Mouse (Mus musculus) liver, embryonic 11.5 days (tissue): ENCODE measurements around the gene Pard6b. TPM values are rescaled to one million over a fixed set of nuclear protein-coding genes. Genes with fewer than 3 reads are reported as not detected.

Experiments
- ATAC-seq: fragments of 200-750 bp; cut with Nextera tagmentation; replicated peaks from 2 replicates; pipeline ENCODE4 v1.8.0; 2017; ENCODE audit warnings: moderate number of reproducible peaks, mild to moderate bottlenecking, moderate TSS enrichment, moderate library complexity; ENCODE audit not compliant: low FRiP score
- DNase-seq: peaks from one replicate; pipeline ENCODE4 v3.0.0-alpha.2; 2017; ENCODE audit warnings: low spot score
- H3K27ac ChIP-seq: fragments of 300-500 bp; sonication (generic); 2 replicates; pipeline ENCODE4 v1.5.1; 2014; ENCODE audit warnings: mild to moderate bottlenecking, low read depth, low read length, control low read depth
- H3K27me3 ChIP-seq: fragments of 300-500 bp; sonication (generic); replicated peaks from 2 replicates; pipeline ENCODE4 v1.6.1; 2014; ENCODE audit warnings: low read length, mixed read lengths; ENCODE audit not compliant: control insufficient read depth, insufficient read depth
- H3K36me3 ChIP-seq: fragments of 300-500 bp; sonication (generic); 2 replicates; pipeline ENCODE4 v1.6.1; 2014; ENCODE audit warnings: mild to moderate bottlenecking, low read length, moderate library complexity, mixed read lengths; ENCODE audit not compliant: control insufficient read depth, insufficient read depth
- H3K4me1 ChIP-seq: fragments of 300-500 bp; sonication (generic); replicated peaks from 2 replicates; pipeline ENCODE4 v1.6.1; 2014; ENCODE audit warnings: low read length, mixed read lengths; ENCODE audit not compliant: control insufficient read depth, insufficient read depth
- H3K4me2 ChIP-seq: fragments of 300-500 bp; sonication (generic); 2 replicates; pipeline ENCODE4 v1.6.1; 2014; ENCODE audit warnings: mild to moderate bottlenecking, control low read depth, moderate library complexity
- H3K4me3 ChIP-seq: fragments of 300-500 bp; sonication (generic); 2 replicates; pipeline ENCODE4 v1.5.1; 2014; ENCODE audit warnings: low read depth, low read length, control low read depth
- H3K9ac ChIP-seq: fragments of 300-500 bp; sonication (generic); 2 replicates; pipeline ENCODE4 v1.6.1; 2014; ENCODE audit warnings: low read depth, low read length, control low read depth
- H3K9me3 ChIP-seq: fragments of 300-500 bp; sonication (generic); 2 replicates; pipeline ENCODE4 v1.6.1; 2016; ENCODE audit warnings: low read length, inconsistent platforms, mixed read lengths; ENCODE audit not compliant: control insufficient read depth
- WGBS: fragments of 180-500 bp; shearing (Covaris S2); extraction: QIAGEN DNeasy Blood & Tissue Kit; methylation state at CpG from one replicate; pipeline ENCODE4 v1.1.7; 2014; 5-methylcytosine and 5-hydroxymethylcytosine counted together
- microRNA-seq: library from miRNA; unstranded; fragments of <30 nt; microRNA quantifications from one replicate; pipeline ENCODE4, GENCODE M21; 2017; ENCODE audit warnings: borderline number of aligned reads
- polyA plus RNA-seq: library from polyadenylated mRNA; unstranded; fragments of >200 nt; fragmentation: Nextera tagmentation; extraction: Ambion mirVana; gene quantifications from 2 replicates; pipeline ENCODE4 v1.2.1, GENCODE M21; 2014

Gene Pard6b
- polyA plus RNA-seq, 1 experiment from 2014 or later: 6.1 TPM

DNA sequence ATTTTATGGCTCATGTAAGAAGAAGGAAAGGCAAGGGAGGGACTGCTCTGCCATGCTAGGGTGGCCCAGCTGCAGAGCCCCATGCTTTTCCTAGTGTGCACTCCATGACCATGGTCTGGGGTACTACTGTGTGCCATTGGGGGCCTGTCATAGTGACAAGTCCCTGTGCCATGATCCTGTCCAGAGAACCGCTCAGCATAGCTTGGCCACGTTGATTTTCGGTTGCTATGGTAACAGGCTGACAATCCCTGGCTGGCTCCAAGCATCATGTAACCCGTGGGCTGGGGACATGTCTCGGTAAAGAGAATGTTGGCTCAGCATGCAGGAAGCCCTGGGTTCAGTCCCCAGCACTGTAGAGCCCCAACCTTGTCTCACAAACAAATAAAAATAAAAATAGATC is 63.0 kb downstream of the Pard6b start:
- H3K36me3 ChIP-seq: no peaks in the 10 kb centered on the region
- no peak overlapping the region for H3K9ac ChIP-seq
- no peaks in the 10 kb centered on the region for H3K27me3 ChIP-seq
- H3K27ac ChIP-seq: no peak overlapping the region
- no peaks in the 10 kb centered on the region for H3K9me3 ChIP-seq
- WGBS: 57% methylated on average over 5 of the region's 5 CpGs
- DNase-seq (no peak), ATAC-seq (no peak)
- H3K4me2 ChIP-seq: no peak overlapping the region
- no peak overlapping the region for H3K4me3 ChIP-seq
- H3K4me1 ChIP-seq: no peaks in the 10 kb centered on the region; the same call in 1 of the 2 replicates

DNA sequence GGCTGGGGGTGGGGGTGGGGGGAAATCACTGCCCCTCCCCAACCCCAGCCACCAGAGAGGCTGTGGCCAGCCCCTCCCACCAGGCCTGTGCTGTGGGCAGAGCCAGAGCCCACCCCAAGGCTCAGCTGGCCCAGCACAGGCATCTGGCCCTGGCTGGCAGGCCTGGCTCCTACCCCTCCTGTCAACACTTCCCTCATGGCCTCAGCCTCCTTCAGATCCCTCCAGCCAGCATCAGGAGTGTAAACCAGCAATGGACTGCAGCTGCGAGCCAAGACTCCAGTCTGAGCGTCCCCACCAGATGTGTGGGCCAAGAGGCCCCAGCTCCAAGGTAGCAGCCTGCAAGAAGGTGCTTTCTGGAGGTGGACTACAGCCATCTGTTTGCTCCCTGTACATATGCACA is 64.6 kb downstream of the Pard6b start:
- Histone ChIP-seq H3K9ac (no peak overlapping the region), H3K4me1 (no peaks in the 10 kb centered on the region; the same call in none of the 2 replicates), H3K4me2 (no peak overlapping the region), H3K27ac (no peak overlapping the region), H3K9me3 (no peaks in the 10 kb centered on the region), H3K4me3 (no peak overlapping the region), H3K36me3 (no peaks in the 10 kb centered on the region), H3K27me3 (no peaks in the 10 kb centered on the region)
- DNase-seq: no peak
- WGBS: 70% methylated on average over 2 of the region's 2 CpGs
- ATAC-seq: no peak

DNA sequence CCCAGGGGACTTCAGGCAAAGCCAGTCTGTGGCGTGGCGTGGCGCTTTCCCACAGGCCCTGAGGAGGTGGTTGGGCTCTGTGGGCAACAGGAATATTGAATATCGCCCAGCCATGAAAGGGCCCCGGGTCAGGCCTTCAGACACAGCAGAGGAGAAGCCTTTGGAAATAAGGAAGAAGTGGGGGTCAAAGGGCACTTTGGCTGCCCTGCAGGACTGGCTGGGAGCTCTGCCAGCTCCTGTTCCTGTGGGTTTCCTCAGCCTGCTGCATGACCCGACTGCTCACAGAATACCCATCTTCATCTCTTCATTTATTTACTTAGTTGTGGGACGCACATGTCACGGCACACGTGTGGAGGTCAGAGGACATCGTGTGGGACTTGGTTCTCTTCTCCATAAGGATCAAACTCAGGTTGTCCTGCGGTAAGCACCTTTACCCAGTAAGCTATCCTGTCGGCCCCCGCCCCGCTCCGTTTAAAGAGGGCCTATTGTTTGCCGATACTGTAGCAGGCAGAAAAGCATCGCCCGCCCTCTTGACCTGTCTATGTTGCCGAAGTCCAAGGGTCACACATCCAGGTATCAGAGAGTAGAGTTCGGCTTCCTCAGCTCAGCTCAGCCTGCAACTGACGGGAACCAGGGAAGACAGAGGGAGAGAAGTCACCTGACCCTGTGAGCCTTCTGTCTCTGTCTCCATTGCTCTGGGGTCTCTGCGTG is 67.1 kb downstream of the Pard6b start:
- Histone ChIP-seq H3K4me1 (no peaks in the 10 kb centered on the region; the same call in none of the 2 replicates), H3K27me3 (no peaks in the 10 kb centered on the region), H3K9me3 (no peaks in the 10 kb centered on the region), H3K4me3 (no peak overlapping the region), H3K36me3 (no peaks in the 10 kb centered on the region), H3K4me2 (no peak overlapping the region), H3K27ac (peak overlapping the region; percentile 29), H3K9ac (no peak overlapping the region)
- 70% methylated on average over 22 of the region's 22 CpGs for WGBS
- ATAC-seq: 0 out of 2 replicates have a peak, but pooled peaks have one; percentile 19
- DNase-seq: no peak

DNA sequence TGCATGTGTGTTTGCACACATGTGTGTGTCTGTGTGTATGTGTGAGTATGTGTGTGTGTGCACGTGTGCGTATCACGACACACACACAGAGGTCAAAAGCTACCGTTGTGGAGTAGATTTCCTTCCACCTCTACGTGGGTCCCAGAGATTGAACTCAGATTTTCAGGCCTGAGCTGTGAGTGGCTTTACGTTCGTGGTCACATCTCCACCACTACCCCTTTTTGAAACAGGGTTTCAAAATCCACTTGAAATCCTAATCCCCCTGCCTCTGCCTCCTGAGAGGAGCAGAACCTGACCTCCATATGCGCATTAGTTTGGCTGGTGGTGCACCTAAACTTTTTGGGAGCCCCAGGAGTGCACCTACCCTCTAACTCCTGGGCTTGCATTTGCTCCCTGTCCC is 68.4 kb downstream of the Pard6b start:
- Histone ChIP-seq H3K4me3 (no peak overlapping the region), H3K36me3 (no peaks in the 10 kb centered on the region), H3K4me2 (no peak overlapping the region), H3K9ac (no peak overlapping the region), H3K27ac (no peak overlapping the region), H3K9me3 (no peaks in the 10 kb centered on the region), H3K4me1 (peaks cover 6% of the 10 kb centered on the region), H3K27me3 (no peaks in the 10 kb centered on the region)
- 75% methylated on average over 8 of the region's 8 CpGs for WGBS
- ATAC-seq (no peak), DNase-seq (no peak)

Small RNA genes within 50 kb of the gene (microRNA-seq; reads per million reads assigned to microRNA genes)
- gene Gm24327: not detected

Other genes starting within 250 kb of the Pard6b start
- 50.7 and 53.6 TPM in 2 replicates for gene Ptpn1, start 148.9 kb upstream of the Pard6b start, polyA plus RNA-seq
- 3.1 and 3.6 TPM in 2 replicates for gene Ripor3, start 70.4 kb upstream of the Pard6b start, polyA plus RNA-seq
- 4.2 and 5.3 TPM in 2 replicates for gene Adnp, start 126.1 kb downstream of the Pard6b start, polyA plus RNA-seq
- gene Gm20716, start 149.4 kb downstream of the Pard6b start, polyA plus RNA-seq: 14.6 and 17.1 TPM in 2 replicates
- 106 TPM in 2 replicates for gene Dpm1, start 149.6 kb downstream of the Pard6b start, polyA plus RNA-seq
- 8.2 and 8.9 TPM in 2 replicates for gene Mocs3, start 149.6 kb downstream of the Pard6b start, polyA plus RNA-seq
- 0.90 and 0.95 TPM in 2 replicates for gene Kcng1, start 200.7 kb downstream of the Pard6b start, polyA plus RNA-seq